ENCODE assay signal across 30 mouse cellular contexts in the genomic region with DNA sequence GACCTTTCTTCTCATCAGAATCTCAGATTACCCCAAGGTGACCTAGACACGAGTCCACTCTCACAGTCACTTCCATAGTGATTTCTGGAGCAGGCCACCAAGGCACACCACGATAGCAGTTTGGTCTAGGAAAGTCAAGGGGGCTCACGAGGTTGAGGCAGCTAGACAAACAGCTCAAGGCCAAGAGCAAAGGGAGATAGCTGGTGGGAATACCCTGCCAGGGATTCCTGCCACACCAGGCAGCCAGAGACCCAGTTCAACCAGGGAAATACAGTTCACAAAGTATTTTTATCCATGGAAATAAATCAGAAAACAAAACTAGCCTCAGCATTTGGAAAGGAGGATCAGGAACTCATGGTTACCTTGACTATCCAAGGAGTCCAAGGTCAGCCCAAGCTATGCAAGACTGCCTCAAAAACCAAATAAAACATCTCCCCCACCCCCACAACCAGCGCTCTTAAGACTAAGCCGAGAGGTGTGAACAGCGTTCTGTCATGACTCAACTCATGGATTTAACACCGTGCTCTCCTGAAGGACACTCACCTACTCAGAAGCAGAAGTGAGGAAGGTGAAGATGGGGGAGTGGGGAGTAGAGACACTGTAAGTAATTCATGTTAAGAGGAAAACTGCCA. TPM values are rescaled to one million over a fixed set of nuclear protein-coding genes. Genes with fewer than 3 reads are reported as not detected.
"Had no signal": no experiment of that assay in that cellular context is flagged by ENCODE, and none has a peak within 500 bp of the region (broad histone marks: within the 10 kb centered on the region; RNA-seq: fewer than 3 reads in every experiment).

No protein-coding gene starts in this region.

- H3K4me1 ChIP-seq: midbrain, embryonic 10.5 days; midbrain, embryonic 13.5 days had no signal

- DNase-seq: kidney, adult 18-20 months; kidney, adult 9 months; kidney, postnatal 14 days; kidney, postnatal 4 days; liver, postnatal 0 days; lung, embryonic 14.5 days; lung, postnatal 36 days; thymus, adult 2 months; thymus, postnatal 25 days had no signal

- H3K9ac ChIP-seq: limb, embryonic 12.5 days; limb, embryonic 15.5 days; liver, embryonic 14.5 days; liver, postnatal 0 days; lung, embryonic 14.5 days; midbrain, embryonic 13.5 days; neural tube, embryonic 13.5 days had no signal

- H3K27me3 ChIP-seq: limb, embryonic 12.5 days; limb, embryonic 15.5 days; megakaryocyte, embryonic 14.5 days; midbrain, embryonic 13.5 days; neural tube, embryonic 13.5 days had no signal

- H3K27ac ChIP-seq: limb, embryonic 12.5 days; limb, embryonic 15.5 days; liver, embryonic 14.5 days; midbrain, embryonic 10.5 days; midbrain, embryonic 13.5 days; neural tube, embryonic 13.5 days; stomach, postnatal 0 days had no signal

- H3K9me3 ChIP-seq: limb, embryonic 15.5 days; megakaryocyte, embryonic 14.5 days had no signal

- H3K4me3 ChIP-seq: limb, embryonic 12.5 days; limb, embryonic 15.5 days; megakaryocyte, embryonic 14.5 days; midbrain, embryonic 10.5 days; midbrain, embryonic 13.5 days; myocyte; neural tube, embryonic 13.5 days had no signal

RNA-seq across cellular contexts. Expression of gene Trpm8, which starts 13.1 kb away (rescaled TPM):
- total RNA-seq: monocyte, adult 5-6 weeks; neutrophil, adult 5-6 weeks had no signal
- polyA plus RNA-seq: kidney, embryonic 16.5 days; limb, embryonic 12.5 days; limb, embryonic 15.5 days; liver, embryonic 11.5 days; liver, embryonic 14.5 days; liver, postnatal 0 days; lung, embryonic 14.5 days; lung, postnatal 0 days; midbrain, embryonic 10.5 days; small intestine, adult 2 months; spleen, adult 2 months; stomach, embryonic 14.5 days; urinary bladder, adult 2 months had no signal

RNA-seq across cellular contexts. Expression of gene Ugt1a1, which starts 52.6 kb away (rescaled TPM):
- total RNA-seq: layer of hippocampus, adult 18-20 months; layer of hippocampus, postnatal 14 days had no signal
- polyA plus RNA-seq: limb, embryonic 12.5 days; liver, embryonic 11.5 days; lung, embryonic 14.5 days; midbrain, embryonic 10.5 days; midbrain, embryonic 13.5 days; midbrain, embryonic 16.5 days; myocyte; neural tube, embryonic 13.5 days had no signal

RNA-seq across cellular contexts. Expression of gene Dnajb3, which starts 58.8 kb away (rescaled TPM):
- total RNA-seq: monocyte, adult 5-6 weeks; neutrophil, adult 5-6 weeks had no signal
- polyA plus RNA-seq: myocyte had no signal
